Mouse (Mus musculus) liver, adult 2 months (tissue): ENCODE measurements at regions not wholly inside any gene's neighbourhood (a gene's known extent, or its start where the extent isn't known, plus 50 kb on each side); places are given as distances from the start of the nearest gene placed in this dataset.

Experiments
- CTCF ChIP-seq: fragments of 200-500 bp; IDR thresholded peaks from 2 replicates; pipeline ENCODE4 v1.5.1; 2011; ENCODE audit warnings: low read depth, low read length, control low read depth
- POLR2A ChIP-seq: fragments of 200-500 bp; IDR thresholded peaks from 2 replicates; pipeline ENCODE4 v1.6.1; 2011; ENCODE audit warnings: low read length, control low read depth; ENCODE audit not compliant: insufficient read depth; ENCODE audit errors: extremely low read depth

DNA sequence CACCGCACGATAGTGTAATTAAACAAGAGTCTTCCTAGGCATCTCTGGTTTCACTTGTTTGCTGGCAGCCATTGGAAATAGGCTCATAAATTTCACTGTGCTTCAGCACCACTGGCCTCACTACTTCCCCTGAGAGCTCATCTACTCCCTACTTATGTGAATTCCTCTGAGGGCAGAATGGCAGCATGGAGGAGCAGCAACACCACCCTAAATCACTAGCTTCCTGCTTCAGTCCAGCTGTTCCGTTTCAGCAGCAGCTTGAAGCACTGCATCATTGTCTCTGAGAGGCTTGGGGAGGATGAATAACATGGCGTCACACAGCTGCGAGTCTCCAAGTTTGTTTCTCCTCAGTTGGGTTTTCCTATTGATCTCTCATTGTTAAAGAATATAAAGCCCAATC, 712.1 kb downstream of the Tlr4 start:
- TF ChIP-seq CTCF (no peak), POLR2A (no peak)
